Mouse (Mus musculus) adrenal gland, postnatal 10 days (tissue): Measurements from ENCODE around the gene Ccdc18. TPM values are rescaled to one million over a fixed set of nuclear protein-coding genes. Genes with fewer than 3 reads are reported as not detected.
A peak's percentile ranks its signal among the peaks of the same experiment; 100 is the strongest.
"Not testable (repeated sequence)": the region's sequence is repeated elsewhere in the genome, so short reads cannot be mapped to it uniquely, and the experiment has no call there.

Experiments
- DNase-seq: peaks from one replicate; pipeline ENCODE4 v3.0.0; 2021; ENCODE audit warnings: mixed read lengths
- long read RNA-seq, 2 experiments: library from polyadenylated mRNA; stranded (forward); transcript quantifications; one replicate each; pipeline ENCODE4 v2.0.0; 2021
- total RNA-seq, 2 experiments: library from RNA; stranded (reverse); gene quantifications; 2 replicates each; pipeline ENCODE4 v1.2.3; 2021

Gene Ccdc18
- total RNA-seq = 1 to 10 TPM; 2.3 to 4.9 TPM
- long read RNA-seq, experiment 1, partial matches to known transcripts = 1 of 2 reads
- long read RNA-seq, experiment 1, other reads (novel, unspliced or antisense) = 1 of 2 reads
- long read RNA-seq, experiment 2, full-length matches to known transcripts = 1 of 1 reads
- long read RNA-seq, experiment 2, partial matches to known transcripts = 0 of 1 reads
- long read RNA-seq, experiment 2, other reads (novel, unspliced or antisense) = 0 of 1 reads

GRCm38 (mm10) chr5:108132441-108133243, at the start of gene Ccdc18, which contains the start of gene Tmed5:
Gene Ccdc18, plus strand, starts transcription at chr5:108132875.
Gene Tmed5, minus strand, starts transcription at chr5:108132620.
- DNase-seq = peak; percentile 99

- DNase-seq = no peak
Observed at GRCm38 (mm10) chr5:108085440-108085839, 47.2 kb upstream of the Ccdc18 start.

- not testable (repeated sequence) for DNase-seq
Observed at GRCm38 (mm10) chr5:108092731-108093130, 39.9 kb upstream of the Ccdc18 start.

- no peak for DNase-seq
Observed at GRCm38 (mm10) chr5:108097676-108098075, 35.0 kb upstream of the Ccdc18 start.

- DNase-seq = peak; percentile 28
Observed at GRCm38 (mm10) chr5:108100196-108100595, 32.5 kb upstream of the Ccdc18 start.

GRCm38 (mm10) chr5:108104306-108104705, 28.4 kb upstream of the Ccdc18 start:
- DNase-seq = no peak

GRCm38 (mm10) chr5:108109346-108109745, 23.3 kb upstream of the Ccdc18 start:
- no peak for DNase-seq

- no peak for DNase-seq
Observed at GRCm38 (mm10) chr5:108117693-108118092, 15.0 kb upstream of the Ccdc18 start.

- DNase-seq = no peak
Observed at GRCm38 (mm10) chr5:108120221-108120900, 12.3 kb upstream of the Ccdc18 start.

GRCm38 (mm10) chr5:108131849-108132440, 730 bp upstream of the Ccdc18 start:
- peak; percentile 77 for DNase-seq

GRCm38 (mm10) chr5:108152592-108152991, 19.9 kb downstream of the Ccdc18 start:
- DNase-seq = no peak

- no peak for DNase-seq
Observed at GRCm38 (mm10) chr5:108160796-108161195, 28.1 kb downstream of the Ccdc18 start.

- peak; percentile 59 for DNase-seq
Observed at GRCm38 (mm10) chr5:108163695-108164094, 31.0 kb downstream of the Ccdc18 start.

GRCm38 (mm10) chr5:108184050-108184449, 51.4 kb downstream of the Ccdc18 start:
- no peak for DNase-seq

- no peak for DNase-seq
Observed at GRCm38 (mm10) chr5:108188967-108189366, 56.3 kb downstream of the Ccdc18 start.

GRCm38 (mm10) chr5:108206008-108206407, 73.3 kb downstream of the Ccdc18 start:
- no peak for DNase-seq

- no peak for DNase-seq
Observed at GRCm38 (mm10) chr5:108211512-108211911, 78.8 kb downstream of the Ccdc18 start.

- no peak for DNase-seq
Observed at GRCm38 (mm10) chr5:108214928-108215327, 82.3 kb downstream of the Ccdc18 start.

- no peak for DNase-seq
Observed at GRCm38 (mm10) chr5:108224077-108224476, 91.4 kb downstream of the Ccdc18 start.

GRCm38 (mm10) chr5:108226159-108226558, 93.5 kb downstream of the Ccdc18 start:
- DNase-seq = no peak

GRCm38 (mm10) chr5:108246314-108246765, 113.7 kb downstream of the Ccdc18 start:
- peak; percentile 51 for DNase-seq

- DNase-seq = no peak
Observed at GRCm38 (mm10) chr5:108250033-108250432, 117.4 kb downstream of the Ccdc18 start.
